Mouse (Mus musculus) neural tube, embryonic 14.5 days (tissue): ENCODE data around the gene Lepr. TPM values are rescaled to one million over a fixed set of nuclear protein-coding genes. Genes with fewer than 3 reads are reported as not detected.

Experiments used
- ATAC-seq: fragments of 200-750 bp; cut with Nextera tagmentation; 2 replicates; pipeline ENCODE4 v1.8.0; 2017; ENCODE audit warnings: low read depth, mild to moderate bottlenecking, moderate TSS enrichment, moderate library complexity
- H3K27ac ChIP-seq: fragments of 300-500 bp; sonication (generic); 2 replicates; pipeline ENCODE4 v1.5.1; 2014; ENCODE audit warnings: low read depth, mild to moderate bottlenecking, control low read depth, low read length, moderate library complexity, mixed read lengths
- H3K27me3 ChIP-seq: fragments of 300-500 bp; sonication (generic); 2 replicates; pipeline ENCODE4 v1.6.1; 2014; ENCODE audit warnings: low read length; ENCODE audit not compliant: control insufficient read depth, insufficient read depth
- H3K36me3 ChIP-seq: fragments of 300-500 bp; sonication (generic); 2 replicates; pipeline ENCODE4 v1.6.1; 2014; ENCODE audit warnings: low read length, mixed read lengths; ENCODE audit not compliant: control insufficient read depth, insufficient read depth
- H3K4me1 ChIP-seq: fragments of 300-500 bp; sonication (generic); 2 replicates; pipeline ENCODE4 v1.6.1; 2014; ENCODE audit warnings: low read length; ENCODE audit not compliant: control insufficient read depth, insufficient read depth
- H3K4me2 ChIP-seq: fragments of 300-500 bp; sonication (generic); 2 replicates; pipeline ENCODE4 v1.6.1; 2014; ENCODE audit warnings: mild to moderate bottlenecking, low read depth, low read length, control low read depth
- H3K4me3 ChIP-seq: fragments of 300-500 bp; sonication (generic); 2 replicates; pipeline ENCODE4 v1.5.1; 2014; ENCODE audit warnings: low read depth, low read length, control low read depth, mixed read lengths
- H3K9ac ChIP-seq: fragments of 300-500 bp; sonication (generic); replicated peaks from 2 replicates; pipeline ENCODE4 v1.6.1; 2014; ENCODE audit warnings: low read depth, mild to moderate bottlenecking, control low read depth, low read length, mixed read lengths
- H3K9me3 ChIP-seq: fragments of 300-500 bp; sonication (generic); 2 replicates; pipeline ENCODE4 v1.6.1; 2016; ENCODE audit warnings: low read length; ENCODE audit not compliant: control insufficient read depth
- WGBS: fragments of 180-500 bp; shearing (Covaris S2); extraction: QIAGEN DNeasy Blood & Tissue Kit; methylation state at CpG from one replicate; pipeline ENCODE4 v1.1.7; 2014; 5-methylcytosine and 5-hydroxymethylcytosine counted together
- polyA plus RNA-seq: library from polyadenylated mRNA; unstranded; fragments of >200 nt; fragmentation: Nextera tagmentation; extraction: Ambion mirVana; gene quantifications from 2 replicates; pipeline ENCODE4 v1.2.1, GENCODE M21; 2014

Gene Lepr
- polyA plus RNA-seq, 1 experiment from 2014 or later = 0.55 TPM

DNA sequence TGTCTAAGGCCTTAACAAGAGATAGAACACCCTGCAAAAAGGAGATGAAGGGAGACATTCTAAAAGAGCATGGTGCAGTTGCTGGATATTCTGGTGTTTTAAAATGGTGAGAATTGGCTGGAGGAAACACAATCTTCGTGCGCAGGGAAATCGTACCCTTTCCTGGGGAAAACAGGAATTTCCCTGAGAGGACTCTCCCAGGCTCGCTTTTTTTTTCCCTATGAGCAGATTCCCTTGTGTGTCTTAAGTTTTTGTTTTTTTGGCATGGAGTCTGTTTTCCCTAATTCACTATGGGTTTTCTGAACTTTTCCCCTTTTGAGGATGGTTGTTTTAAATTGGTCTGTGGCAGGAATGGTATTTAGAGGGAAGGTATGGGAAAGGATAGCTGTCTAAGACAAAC is 28.0 kb upstream of the Lepr start:
- Histone ChIP-seq H3K27me3 (no peaks in the 10 kb centered on the region), H3K4me3 (no peak overlapping the region), H3K9me3 (no peaks in the 10 kb centered on the region), H3K9ac (no peak overlapping the region), H3K36me3 (no peaks in the 10 kb centered on the region), H3K4me1 (no peaks in the 10 kb centered on the region), H3K4me2 (no peak overlapping the region), H3K27ac (no peak overlapping the region)
- WGBS = 84% methylated on average over 4 of the region's 4 CpGs
- no peak for ATAC-seq

DNA sequence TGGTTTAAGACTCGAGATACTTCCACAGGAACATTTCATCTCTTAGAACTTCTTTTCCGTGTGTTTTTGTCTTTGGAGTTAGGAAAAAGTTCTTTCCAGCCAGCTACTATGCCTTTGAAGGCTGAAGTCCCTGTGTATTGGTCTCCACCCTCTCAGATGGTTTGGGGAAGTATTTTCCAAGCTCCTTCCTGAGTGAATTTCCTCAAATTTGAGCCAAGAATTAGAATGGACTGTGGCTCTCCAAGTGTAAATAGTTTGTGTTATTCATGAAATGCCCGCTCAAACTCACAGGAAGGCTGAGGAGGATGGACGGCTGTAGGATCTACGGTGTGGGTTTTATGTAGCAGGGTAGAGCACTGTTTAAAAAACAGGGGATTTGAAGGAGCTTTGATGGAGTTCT is 27.6 kb upstream of the Lepr start:
- ATAC-seq = no peak
- H3K27me3 ChIP-seq = no peaks in the 10 kb centered on the region
- no peaks in the 10 kb centered on the region for H3K9me3 ChIP-seq
- no peaks in the 10 kb centered on the region for H3K36me3 ChIP-seq
- no peak overlapping the region for H3K9ac ChIP-seq
- H3K4me2 ChIP-seq = no peak overlapping the region
- 82% methylated on average over 5 of the region's 5 CpGs for WGBS
- no peak overlapping the region for H3K4me3 ChIP-seq
- H3K4me1 ChIP-seq = no peaks in the 10 kb centered on the region
- H3K27ac ChIP-seq = no peak overlapping the region

DNA sequence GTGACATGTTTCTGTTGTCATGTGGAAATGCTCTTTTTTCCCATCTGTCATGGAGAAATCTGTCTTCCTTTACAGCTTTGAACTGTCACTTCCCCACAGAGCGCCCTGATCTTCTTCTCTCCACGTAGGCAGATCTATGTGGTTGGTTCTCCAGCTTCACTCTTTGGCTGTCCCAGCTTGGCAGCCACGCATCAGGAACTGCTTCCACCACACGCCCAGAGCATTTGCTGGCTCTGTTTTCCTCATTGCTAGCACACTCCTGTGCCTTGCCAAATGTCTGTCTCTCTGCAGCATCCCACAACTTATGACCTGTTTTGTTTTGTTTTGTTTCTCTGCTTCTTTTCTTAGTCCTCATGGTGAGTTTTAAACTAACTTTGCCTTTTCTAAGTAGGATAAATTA is 24.3 kb upstream of the Lepr start:
- H3K27ac ChIP-seq = no peak overlapping the region
- ATAC-seq = no peak
- H3K4me2 ChIP-seq = no peak overlapping the region
- H3K9ac ChIP-seq = no peak overlapping the region
- H3K4me3 ChIP-seq = no peak overlapping the region
- H3K27me3 ChIP-seq = no peaks in the 10 kb centered on the region
- no peaks in the 10 kb centered on the region for H3K4me1 ChIP-seq
- 74% methylated on average over 4 of the region's 4 CpGs for WGBS
- no peaks in the 10 kb centered on the region for H3K36me3 ChIP-seq
- H3K9me3 ChIP-seq = no peaks in the 10 kb centered on the region

DNA sequence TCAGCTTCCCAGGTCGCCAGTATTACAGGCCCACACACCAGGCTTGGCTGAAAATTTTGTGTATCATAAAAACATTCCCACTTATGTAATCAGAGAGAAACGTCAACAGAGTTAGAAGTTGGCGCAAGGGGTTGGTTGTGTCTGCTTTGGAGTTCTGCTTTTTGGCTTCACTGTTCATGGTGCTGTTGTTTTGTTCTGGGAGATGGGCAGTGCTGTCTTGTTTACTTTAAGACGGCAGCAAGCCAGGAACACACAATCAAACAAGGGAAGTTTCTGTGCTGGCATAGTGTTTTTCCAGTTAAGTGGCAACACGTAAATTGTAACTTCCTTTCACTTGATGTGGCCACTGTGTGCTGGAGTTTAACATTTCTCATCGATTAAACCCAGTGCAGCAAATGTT is 22.7 kb upstream of the Lepr start:
- no peak for ATAC-seq
- Histone ChIP-seq H3K9ac (no peak overlapping the region), H3K4me3 (no peak overlapping the region), H3K4me2 (no peak overlapping the region), H3K9me3 (no peaks in the 10 kb centered on the region), H3K4me1 (no peaks in the 10 kb centered on the region), H3K36me3 (no peaks in the 10 kb centered on the region), H3K27me3 (no peaks in the 10 kb centered on the region), H3K27ac (no peak overlapping the region)
- WGBS = 65% methylated on average over 6 of the region's 6 CpGs

DNA sequence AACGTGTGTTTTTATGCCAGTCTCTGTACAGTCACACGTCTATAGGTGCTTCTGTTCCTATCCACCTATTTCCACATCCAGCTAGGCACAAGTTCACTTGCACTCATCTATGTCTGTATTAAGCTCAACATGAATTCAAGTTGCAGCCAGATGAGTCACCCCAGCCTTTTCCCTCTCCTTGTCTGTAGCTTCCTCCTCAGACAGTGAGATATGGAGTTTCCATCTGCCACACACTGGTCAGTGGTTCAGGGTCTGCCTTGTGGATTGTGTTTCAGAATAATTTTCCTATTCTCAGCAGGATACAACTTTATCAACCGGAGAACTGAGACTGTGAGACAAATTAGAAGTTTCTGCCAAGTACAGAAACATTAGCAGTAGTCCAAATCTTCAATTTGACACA is 20.0 kb upstream of the Lepr start:
- Histone ChIP-seq H3K27me3 (no peaks in the 10 kb centered on the region), H3K4me3 (no peak overlapping the region), H3K4me2 (no peak overlapping the region), H3K9ac (no peak overlapping the region), H3K4me1 (no peaks in the 10 kb centered on the region), H3K9me3 (no peaks in the 10 kb centered on the region), H3K36me3 (no peaks in the 10 kb centered on the region), H3K27ac (no peak overlapping the region)
- ATAC-seq = no peak
- WGBS = 83% methylated on average over 3 of the region's 3 CpGs

DNA sequence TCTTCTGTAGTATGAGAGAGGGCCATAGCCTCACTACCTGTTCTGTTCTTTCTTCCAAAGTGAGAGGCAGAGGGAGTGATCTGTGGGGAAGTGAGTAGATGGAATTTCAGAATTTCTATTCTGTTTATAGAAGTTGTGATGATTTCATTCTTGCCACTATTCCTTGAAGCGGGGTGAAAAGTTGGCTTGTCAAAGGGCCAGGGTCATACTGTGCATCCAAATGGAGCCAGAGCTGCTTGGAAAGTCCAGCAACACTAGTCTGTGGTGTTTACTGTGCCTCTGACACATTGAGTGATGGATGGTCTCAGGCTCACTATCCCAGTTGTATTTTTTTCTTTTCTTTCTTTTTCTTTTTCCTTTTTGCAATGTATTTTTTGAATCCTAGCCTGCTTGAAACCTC is 17.8 kb upstream of the Lepr start:
- no peaks in the 10 kb centered on the region for H3K4me1 ChIP-seq

DNA sequence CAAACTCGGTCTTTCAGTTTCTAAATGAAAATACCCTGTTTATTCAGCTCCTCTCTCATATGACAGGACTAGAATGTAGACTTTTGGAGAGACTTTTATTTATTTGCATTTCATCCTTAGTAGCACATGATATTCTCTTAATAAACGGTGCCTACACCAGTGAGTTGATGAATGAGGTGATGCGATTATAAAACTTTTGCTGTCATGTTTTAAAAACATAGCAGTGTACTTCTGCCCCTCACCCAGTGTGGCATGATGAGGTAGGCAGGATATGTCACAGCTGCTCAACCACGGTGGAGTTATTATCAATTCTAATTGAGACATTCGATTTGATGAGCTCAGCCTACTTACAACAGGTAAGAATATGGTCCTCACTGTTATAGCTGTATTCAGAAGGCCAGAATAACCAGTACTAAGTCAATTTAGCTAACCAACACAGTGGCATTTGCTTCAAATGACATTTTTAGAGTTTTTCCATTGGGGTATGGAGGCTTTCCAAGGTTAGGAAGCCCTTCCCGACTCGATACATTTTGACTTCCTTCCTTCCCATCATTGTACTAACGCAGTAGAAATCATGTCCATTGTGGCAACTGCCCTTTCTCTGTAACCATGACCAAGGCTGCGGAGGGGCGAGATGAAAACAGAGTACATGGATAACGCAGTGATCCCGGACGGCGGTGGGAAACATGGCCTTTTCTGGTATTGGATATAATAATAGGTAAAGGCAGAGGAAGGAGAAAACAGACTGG is 16.1 kb upstream of the Lepr start:
- Histone ChIP-seq H3K4me2 (no peak overlapping the region), H3K4me1 (no peaks in the 10 kb centered on the region), H3K27ac (no peak overlapping the region), H3K36me3 (no peaks in the 10 kb centered on the region), H3K4me3 (no peak overlapping the region), H3K9me3 (no peaks in the 10 kb centered on the region), H3K9ac (no peak overlapping the region), H3K27me3 (no peaks in the 10 kb centered on the region)
- 90% methylated on average over 14 of the region's 14 CpGs for WGBS
- ATAC-seq = no peak

More for the DNA sequence above, 17.8 kb upstream of the Lepr start:
- ATAC-seq = no peak
- H3K4me3 ChIP-seq = no peak overlapping the region
- H3K9me3 ChIP-seq = no peaks in the 10 kb centered on the region
- H3K27ac ChIP-seq = no peak overlapping the region
- WGBS = 89% methylated on average over 1 of the region's 1 CpGs
- no peak overlapping the region for H3K9ac ChIP-seq
- H3K27me3 ChIP-seq = no peaks in the 10 kb centered on the region
- no peaks in the 10 kb centered on the region for H3K36me3 ChIP-seq
- H3K4me2 ChIP-seq = no peak overlapping the region

DNA sequence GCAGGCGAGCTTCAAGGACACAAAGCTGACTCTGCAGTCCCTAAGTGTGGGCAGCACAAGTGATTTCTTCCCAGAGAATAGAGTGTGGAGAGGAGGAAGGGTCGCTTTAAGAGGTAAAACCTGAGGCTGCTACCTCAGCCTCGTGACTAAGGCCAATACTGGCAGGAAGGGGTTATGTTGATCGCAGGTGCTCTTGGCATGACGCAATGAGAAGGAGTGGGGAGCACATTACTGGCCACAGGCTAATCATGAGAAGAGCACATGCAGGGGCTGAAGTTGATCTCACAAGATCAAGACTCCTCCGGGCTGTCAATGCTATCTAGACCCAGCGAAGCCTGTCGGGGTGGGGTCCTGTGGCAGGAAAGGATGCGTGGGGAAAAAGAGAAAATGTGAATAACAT is 11.9 kb upstream of the Lepr start:
- no peaks in the 10 kb centered on the region for H3K36me3 ChIP-seq
- no peak overlapping the region for H3K4me3 ChIP-seq
- no peaks in the 10 kb centered on the region for H3K27me3 ChIP-seq
- no peak overlapping the region for H3K9ac ChIP-seq
- H3K4me1 ChIP-seq = no peaks in the 10 kb centered on the region
- no peak for ATAC-seq
- no peak overlapping the region for H3K27ac ChIP-seq
- H3K4me2 ChIP-seq = no peak overlapping the region
- WGBS = 84% methylated on average over 9 of the region's 9 CpGs
- no peaks in the 10 kb centered on the region for H3K9me3 ChIP-seq

DNA sequence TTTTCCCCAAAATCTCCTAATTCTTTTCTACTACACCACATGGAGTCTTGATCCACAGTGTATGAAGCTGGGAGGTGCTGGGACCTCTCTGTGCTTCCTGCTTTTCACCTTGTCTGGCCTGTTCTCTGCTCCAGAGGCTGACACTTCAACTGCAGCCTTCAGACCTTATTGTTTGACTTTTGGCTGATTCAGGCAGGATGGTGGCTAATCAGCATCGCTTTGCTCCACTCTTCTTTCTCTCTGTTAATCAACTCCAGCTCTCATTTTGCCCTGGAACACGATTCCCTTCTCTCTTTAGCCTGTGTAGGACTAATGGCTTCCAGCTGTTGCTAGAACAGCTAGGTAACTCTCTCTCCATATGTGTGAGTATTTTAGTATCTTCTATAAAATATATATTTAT is 10.0 kb upstream of the Lepr start:
- Histone ChIP-seq H3K27me3 (no peaks in the 10 kb centered on the region), H3K27ac (no peak overlapping the region), H3K36me3 (no peaks in the 10 kb centered on the region), H3K4me1 (no peaks in the 10 kb centered on the region), H3K9me3 (no peaks in the 10 kb centered on the region), H3K4me3 (no peak overlapping the region), H3K4me2 (no peak overlapping the region), H3K9ac (no peak overlapping the region)
- ATAC-seq = no peak
- WGBS = 83% methylated on average over 2 of the region's 2 CpGs
